Comparison of ENCODE assay signal across 23 mouse cellular contexts in genomic region chr9:67273362-67273761, GRCm38 (mm10).
DNase-seq lines count a peak whose midpoint lies in the region; ATAC-seq and TF ChIP-seq lines count a peak whose summit lies in the region.
"Had no signal": no experiment of that assay in that cellular context is flagged by ENCODE, and none has a peak within 500 bp of the region (broad histone marks: within the 10 kb centered on the region; RNA-seq: fewer than 3 reads in every experiment).

No protein-coding gene starts in this region.

- TF ChIP-seq EP300 in heart, adult 2 months (IDR thresholded peaks at IDR 0.05; ENCODE audit: insufficient read depth, low read depth, low read length): no peak

- no peak for TF ChIP-seq POLR2A in heart, adult 2 months (IDR thresholded peaks at IDR 0.05; ENCODE audit: insufficient read depth, low read depth, low read length)
- no peak for TF ChIP-seq POLR2A in lung, adult 2 months (IDR thresholded peaks at IDR 0.05; ENCODE audit: borderline replicate concordance, extremely low read depth, low read depth, low read length)

- H3K4me2 ChIP-seq in kidney, postnatal 0 days (ENCODE audit: low read length): no peak overlapping the region
- no peak overlapping the region for H3K4me2 ChIP-seq in kidney, embryonic 15.5 days
- no peak overlapping the region for H3K4me2 ChIP-seq in lung, embryonic 14.5 days
- H3K4me2 ChIP-seq: embryonic facial prominence, embryonic 13.5 days; heart, embryonic 11.5 days; hindbrain, embryonic 14.5 days; limb, embryonic 15.5 days; midbrain, embryonic 12.5 days had no signal

- peaks cover 9% of the 10 kb centered on the region for H3K4me1 ChIP-seq in heart, adult 2 months (ENCODE audit: control insufficient read depth, insufficient read depth, low read length)
- no peaks in the 10 kb centered on the region for H3K4me1 ChIP-seq in kidney, postnatal 0 days (replicated peaks; ENCODE audit: insufficient read depth, low read length)
- peaks cover 25% of the 10 kb centered on the region for H3K4me1 ChIP-seq in kidney, embryonic 15.5 days
- H3K4me1 ChIP-seq in lung, embryonic 14.5 days (ENCODE audit: insufficient read depth): peaks cover 23% of the 10 kb centered on the region
- no peaks in the 10 kb centered on the region for H3K4me1 ChIP-seq in lung, adult 2 months (ENCODE audit: control insufficient read depth, insufficient read depth, low read length)
- no peaks in the 10 kb centered on the region for H3K4me1 ChIP-seq in E14TG2a.4 (replicated peaks; ENCODE audit: low read depth, low read length)
- H3K4me1 ChIP-seq: midbrain, embryonic 12.5 days had no signal

- no peaks in the 10 kb centered on the region for H3K9me3 ChIP-seq in kidney, postnatal 0 days (replicated peaks; ENCODE audit: low read length)
- H3K9me3 ChIP-seq in kidney, embryonic 15.5 days (replicated peaks): no peaks in the 10 kb centered on the region
- H3K9me3 ChIP-seq in lung, embryonic 14.5 days (ENCODE audit: low read depth, low read length): no peaks in the 10 kb centered on the region
- no peaks in the 10 kb centered on the region for H3K9me3 ChIP-seq in E14TG2a.4 (ENCODE audit: low read length)
- H3K9me3 ChIP-seq: embryonic facial prominence, embryonic 13.5 days; limb, embryonic 10.5 days; limb, embryonic 15.5 days; midbrain, embryonic 12.5 days had no signal

- DNase-seq in heart, adult 2 months: no peak
- no peak for DNase-seq in heart, adult 9 months (ENCODE audit: low spot score in 2 of 2)
- no peak for DNase-seq in kidney, postnatal 0 days (ENCODE audit: low spot score)
- no peak for DNase-seq in lung, embryonic 14.5 days
- DNase-seq in lung, adult 2 months: no peak
- DNase-seq: adrenal gland, postnatal 25 days; cerebellum, adult 18-20 months; cerebellum, postnatal 10 days; heart, postnatal 4 days; kidney, adult 2 months; kidney, postnatal 14 days; thymus, postnatal 4 days had no signal

- no peaks in the 10 kb centered on the region for H3K79me2 ChIP-seq in heart, adult 2 months (replicated peaks; ENCODE audit: control insufficient read depth, insufficient read depth, low read length)

- no peak overlapping the region for H3K4me3 ChIP-seq in heart, adult 2 months
- no peak overlapping the region for H3K4me3 ChIP-seq in kidney, postnatal 0 days (replicated peaks; ENCODE audit: low read depth, low read length)
- H3K4me3 ChIP-seq in kidney, embryonic 15.5 days (replicated peaks): no peak overlapping the region
- no peak overlapping the region for H3K4me3 ChIP-seq in lung, embryonic 14.5 days (ENCODE audit: low read depth, low read length)
- H3K4me3 ChIP-seq in lung, adult 2 months (replicated peaks; ENCODE audit: extremely low read depth, low read depth, low read length): no peak overlapping the region
- H3K4me3 ChIP-seq in E14TG2a.4 (replicated peaks; ENCODE audit: low read length): no peak overlapping the region
- H3K4me3 ChIP-seq: embryonic facial prominence, embryonic 13.5 days; limb, embryonic 10.5 days; limb, embryonic 15.5 days; megakaryocyte, embryonic 14.5 days; midbrain, embryonic 12.5 days had no signal

- H3K27me3 ChIP-seq in heart, adult 2 months (ENCODE audit: control insufficient read depth, insufficient read depth, low read length): no peaks in the 10 kb centered on the region
- H3K27me3 ChIP-seq in kidney, postnatal 0 days (ENCODE audit: insufficient read depth, low read length): no peaks in the 10 kb centered on the region
- H3K27me3 ChIP-seq in kidney, embryonic 15.5 days: peaks cover 3% of the 10 kb centered on the region; the same call in 1 of the 2 replicates
- H3K27me3 ChIP-seq in lung, embryonic 14.5 days (ENCODE audit: insufficient read depth, low read length): no peaks in the 10 kb centered on the region
- H3K27me3 ChIP-seq in E14TG2a.4 (ENCODE audit: insufficient read depth, low read length): no peaks in the 10 kb centered on the region
- H3K27me3 ChIP-seq: embryonic facial prominence, embryonic 13.5 days; limb, embryonic 15.5 days; midbrain, embryonic 12.5 days had no signal

- no peak overlapping the region for H3K9ac ChIP-seq in heart, adult 2 months (ENCODE audit: low read depth, low read length)
- no peak overlapping the region for H3K9ac ChIP-seq in kidney, postnatal 0 days (ENCODE audit: low read depth, low read length)
- no peak overlapping the region for H3K9ac ChIP-seq in kidney, embryonic 15.5 days
- no peak overlapping the region for H3K9ac ChIP-seq in lung, embryonic 14.5 days
- H3K9ac ChIP-seq: embryonic facial prominence, embryonic 13.5 days; hindbrain, embryonic 14.5 days; limb, embryonic 15.5 days; midbrain, embryonic 12.5 days had no signal

- peak; percentile 63 for TF ChIP-seq CTCF in heart, adult 2 months (IDR thresholded peaks at IDR 0.05)
- peak; percentile 61 for TF ChIP-seq CTCF in kidney, postnatal 0 days (IDR thresholded peaks at IDR 0.05; ENCODE audit: low read depth)
- TF ChIP-seq CTCF in lung, embryonic 14.5 days (IDR thresholded peaks at IDR 0.05; ENCODE audit: low read depth): peak; percentile 43
- TF ChIP-seq CTCF in lung, adult 2 months (IDR thresholded peaks at IDR 0.05; ENCODE audit: insufficient read depth, low read length): no peak
- 0 out of 2 replicates have a peak, but pooled peaks have one; percentile 17 for TF ChIP-seq CTCF in E14TG2a.4 (conservative IDR thresholded peaks at IDR 0.05; ENCODE audit: low read length)

- no peak for ATAC-seq in kidney, postnatal 0 days (replicated peaks; ENCODE audit: low FRiP score, low read depth)
- ATAC-seq in kidney, embryonic 15.5 days (replicated peaks; ENCODE audit: low FRiP score): no peak
- ATAC-seq in lung, embryonic 14.5 days (ENCODE audit: insufficient read depth): no peak
- ATAC-seq: forebrain, embryonic 16.5 days; inflammation-experienced regulatory T-cells, adult 6 months had no signal

- H3K27ac ChIP-seq in heart, adult 2 months: no peak overlapping the region
- no peak overlapping the region for H3K27ac ChIP-seq in kidney, postnatal 0 days
- H3K27ac ChIP-seq in kidney, embryonic 15.5 days: no peak overlapping the region
- no peak overlapping the region for H3K27ac ChIP-seq in lung, embryonic 14.5 days (ENCODE audit: low read depth)
- H3K27ac ChIP-seq: hindbrain, embryonic 14.5 days; limb, embryonic 15.5 days; midbrain, embryonic 12.5 days had no signal

- H3K36me3 ChIP-seq in heart, adult 2 months (ENCODE audit: control insufficient read depth, insufficient read depth, low read length): no peaks in the 10 kb centered on the region
- H3K36me3 ChIP-seq in kidney, postnatal 0 days (ENCODE audit: insufficient read depth, low read length): peaks cover 4% of the 10 kb centered on the region; the same call in 1 of the 2 replicates
- peaks cover 6% of the 10 kb centered on the region; the same call in 1 of the 2 replicates for H3K36me3 ChIP-seq in kidney, embryonic 15.5 days
- no peaks in the 10 kb centered on the region for H3K36me3 ChIP-seq in lung, embryonic 14.5 days (ENCODE audit: insufficient read depth)
- peaks cover 23% of the 10 kb centered on the region for H3K36me3 ChIP-seq in E14TG2a.4 (ENCODE audit: insufficient read depth, low read length)
- H3K36me3 ChIP-seq: midbrain, embryonic 12.5 days had no signal

- intact Hi-C loops in heart, adult 2 months (cut with DNase I): loop anchor here (5.0 kb wide), 1 partner anchor 231 kb away; no protein-coding TSS in a partner anchor
